Mouse (Mus musculus): ENCODE data around the gene Olfr474. TPM values are rescaled to one million over a fixed set of nuclear protein-coding genes. Genes with fewer than 3 reads are reported as not detected.
"Not testable (repeated sequence)": the region's sequence is repeated elsewhere in the genome, so short reads cannot be mapped to it uniquely, and the experiment has no call there.

Gene Olfr474
- total RNA-seq (2021) (not detected), polyA plus RNA-seq (2012; rRNA removed) (not detected in 2 replicates)
- long read RNA-seq: 0 reads

DNA sequence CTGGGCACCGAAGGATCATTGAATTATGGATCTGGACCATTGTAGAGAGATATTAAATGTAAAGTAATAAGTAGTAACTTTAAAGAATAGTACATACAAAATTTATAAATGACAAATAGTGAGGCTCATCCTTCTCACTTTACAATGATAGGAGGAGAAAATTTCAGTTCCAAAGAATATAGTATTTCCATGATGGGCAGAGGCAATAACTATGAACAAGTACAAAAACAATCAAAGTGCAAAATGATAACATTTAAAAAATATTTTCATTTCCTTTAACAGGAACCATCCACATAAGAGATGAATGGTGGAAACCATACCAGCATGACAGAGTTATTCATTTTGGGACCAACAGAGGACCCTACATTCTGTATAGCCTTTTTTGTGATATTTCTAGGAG is at the start of gene Olfr474:
Gene Olfr474 (plus strand): TSS at position 301 of the 400 bp plus-strand sequence.
- Histone ChIP-seq H3K4me3 (no peak within 1 kb of the TSS), H3K27me3 (ENCODE audit: control insufficient read depth, insufficient read depth, low read length) (no peaks in the 10 kb centered on the region), H3K27ac (no peak within 1 kb of the TSS), H3K79me2 (replicated peaks; ENCODE audit: control insufficient read depth, insufficient read depth, low read length) (no peaks in the 10 kb centered on the region), H3K36me3 (ENCODE audit: control insufficient read depth, insufficient read depth, low read length) (no peaks in the 10 kb centered on the region), H3K4me1 (ENCODE audit: control insufficient read depth, insufficient read depth, low read length) (no peaks in the 10 kb centered on the region), H3K9ac (ENCODE audit: low read depth, low read length) (no peak within 1 kb of the TSS)
- intact Hi-C loops (cut with DNase I): no loop called here
- DNase-seq: no peak
- WGBS: 77% methylated on average over 1 of the region's 1 CpGs
- TF ChIP-seq CTCF (IDR thresholded peaks at IDR 0.05): no peak

DNA sequence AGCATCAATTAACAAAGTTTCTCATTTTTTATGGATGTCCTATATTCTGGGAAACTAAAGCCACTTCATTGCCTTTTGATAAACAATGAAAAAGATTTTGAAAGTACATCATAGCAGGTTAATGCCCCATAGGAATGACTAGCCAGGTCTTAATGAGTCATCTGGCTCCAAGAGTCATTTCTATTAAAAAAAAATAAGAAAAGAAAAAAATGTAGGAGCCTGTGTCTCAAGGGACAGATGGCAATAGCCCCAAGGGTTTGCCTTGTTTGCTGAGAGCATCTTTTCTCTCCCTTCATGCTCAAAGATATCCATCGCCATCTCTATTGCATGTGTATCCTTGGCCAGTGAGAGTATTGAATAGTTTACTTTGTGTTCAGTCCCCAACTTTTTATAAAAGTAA is 24.3 kb upstream of the Olfr474 start, which contains the start of gene Olfr473:
Gene Olfr473 (plus strand): TSS at position 301 of the 400 bp plus-strand sequence.
- no peaks in the 10 kb centered on the region for H3K27me3 ChIP-seq (ENCODE audit: control insufficient read depth, insufficient read depth, low read length)
- H3K4me1 ChIP-seq (ENCODE audit: control insufficient read depth, insufficient read depth, low read length): no peaks in the 10 kb centered on the region
- no peak within 1 kb of the TSS for H3K27ac ChIP-seq
- no peak for DNase-seq
- no peak for TF ChIP-seq EP300 (IDR thresholded peaks at IDR 0.05; ENCODE audit: insufficient read depth, low read depth, low read length)
- no peak for TF ChIP-seq CTCF (IDR thresholded peaks at IDR 0.05)
- TF ChIP-seq POLR2A (IDR thresholded peaks at IDR 0.05; ENCODE audit: insufficient read depth, low read depth, low read length): no peak
- WGBS: 84% methylated on average over 1 of the region's 1 CpGs
- no peaks in the 10 kb centered on the region for H3K79me2 ChIP-seq (replicated peaks; ENCODE audit: control insufficient read depth, insufficient read depth, low read length)
- H3K36me3 ChIP-seq (ENCODE audit: control insufficient read depth, insufficient read depth, low read length): no peaks in the 10 kb centered on the region
- no peak within 1 kb of the TSS for H3K9ac ChIP-seq (ENCODE audit: low read depth, low read length)
- intact Hi-C loops (cut with DNase I): no loop called here
- H3K4me3 ChIP-seq: no peak within 1 kb of the TSS

DNA sequence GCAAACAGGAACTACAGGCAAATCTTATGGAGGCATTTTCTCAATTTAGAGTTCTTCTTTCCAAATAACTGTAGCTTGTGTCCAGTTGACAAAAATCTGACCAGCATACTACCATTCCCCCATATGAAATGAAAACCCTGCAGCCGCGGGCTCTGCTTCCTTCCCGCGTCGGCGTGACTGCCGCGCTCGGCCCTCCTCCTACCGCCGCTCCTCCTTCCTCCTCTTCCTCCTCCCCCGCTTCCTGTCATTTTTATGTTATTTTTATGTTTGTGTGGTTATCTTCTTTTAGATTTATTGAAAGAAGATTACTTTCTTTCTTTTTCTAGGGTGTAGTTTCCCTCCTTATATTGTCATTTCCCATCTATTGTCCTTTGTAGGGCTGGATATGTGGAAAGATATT is 1.9 kb upstream of the Olfr474 start:
- H3K79me2 ChIP-seq (replicated peaks; ENCODE audit: control insufficient read depth, insufficient read depth, low read length); H3K4me3 ChIP-seq; H3K9ac ChIP-seq (ENCODE audit: low read depth, low read length); H3K27ac ChIP-seq; intact Hi-C loops (cut with DNase I); DNase-seq; H3K4me1 ChIP-seq (ENCODE audit: control insufficient read depth, insufficient read depth, low read length); H3K27me3 ChIP-seq (ENCODE audit: control insufficient read depth, insufficient read depth, low read length); H3K36me3 ChIP-seq (ENCODE audit: control insufficient read depth, insufficient read depth, low read length): not testable (repeated sequence)
- WGBS: 94% methylated on average over 12 of the region's 12 CpGs

DNA sequence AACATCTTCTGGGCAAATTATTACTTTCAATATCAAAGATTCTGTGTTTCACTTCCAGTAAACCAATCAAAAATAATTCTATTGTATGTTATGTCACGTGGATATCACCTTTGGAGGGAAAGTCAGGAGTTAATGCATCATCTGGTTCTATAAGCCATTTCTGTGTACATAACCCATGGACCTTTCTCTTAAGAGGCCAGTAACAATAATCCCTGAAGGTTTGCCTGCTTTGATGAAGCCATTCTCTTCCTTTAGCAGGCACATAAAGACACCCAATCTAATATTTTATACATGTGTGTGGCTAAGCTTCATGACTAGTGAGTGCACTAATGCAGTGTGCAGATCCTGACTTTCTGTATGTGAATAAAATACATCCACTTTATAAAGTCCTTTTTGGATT is 10.1 kb downstream of the Olfr474 start, which contains the start of gene Olfr476:
Gene Olfr476 (plus strand): TSS at position 301 of the 400 bp plus-strand sequence.
- Histone ChIP-seq H3K27ac (no peak within 1 kb of the TSS), H3K79me2 (replicated peaks; ENCODE audit: control insufficient read depth, insufficient read depth, low read length) (no peaks in the 10 kb centered on the region), H3K27me3 (ENCODE audit: control insufficient read depth, insufficient read depth, low read length) (no peaks in the 10 kb centered on the region), H3K36me3 (ENCODE audit: control insufficient read depth, insufficient read depth, low read length) (no peaks in the 10 kb centered on the region), H3K4me3 (no peak within 1 kb of the TSS), H3K9ac (ENCODE audit: low read depth, low read length) (no peak within 1 kb of the TSS), H3K4me1 (ENCODE audit: control insufficient read depth, insufficient read depth, low read length) (no peaks in the 10 kb centered on the region)
- intact Hi-C loops (cut with DNase I): no loop called here
- DNase-seq: no peak
- TF ChIP-seq EP300 (IDR thresholded peaks at IDR 0.05; ENCODE audit: insufficient read depth, low read depth, low read length) (no peak), CTCF (IDR thresholded peaks at IDR 0.05) (no peak), POLR2A (IDR thresholded peaks at IDR 0.05; ENCODE audit: insufficient read depth, low read depth, low read length) (no peak)
- 26% methylated on average over 1 of the region's 1 CpGs for WGBS

DNA sequence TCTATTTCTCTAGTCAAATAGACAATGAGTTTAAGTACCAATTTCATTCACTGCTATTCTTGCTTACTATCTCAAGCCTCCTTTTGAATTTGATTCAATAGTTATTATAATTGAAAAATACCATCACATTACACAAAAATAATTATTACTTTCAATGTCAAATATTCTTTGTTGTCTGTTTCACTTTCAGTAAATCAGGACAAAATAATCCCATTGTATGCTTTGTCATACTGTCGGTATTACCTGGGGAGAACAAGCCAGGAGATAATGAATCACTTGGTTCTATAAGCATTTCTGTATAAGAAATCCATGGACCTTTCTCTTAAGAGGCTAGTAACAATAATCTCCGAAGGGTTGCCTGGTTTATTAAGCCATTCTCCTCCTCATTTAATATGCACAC is 31.9 kb downstream of the Olfr474 start, which contains the start of gene Olfr477:
Gene Olfr477 (plus strand): TSS at position 301 of the 400 bp plus-strand sequence.
- no peaks in the 10 kb centered on the region for H3K79me2 ChIP-seq (replicated peaks; ENCODE audit: control insufficient read depth, insufficient read depth, low read length)
- intact Hi-C loops (cut with DNase I): no loop called here
- H3K36me3 ChIP-seq (ENCODE audit: control insufficient read depth, insufficient read depth, low read length): no peaks in the 10 kb centered on the region
- TF ChIP-seq CTCF (IDR thresholded peaks at IDR 0.05): no peak
- TF ChIP-seq POLR2A (IDR thresholded peaks at IDR 0.05; ENCODE audit: insufficient read depth, low read depth, low read length): no peak
- TF ChIP-seq EP300 (IDR thresholded peaks at IDR 0.05; ENCODE audit: insufficient read depth, low read depth, low read length): no peak
- H3K27me3 ChIP-seq (ENCODE audit: control insufficient read depth, insufficient read depth, low read length): no peaks in the 10 kb centered on the region
- H3K4me3 ChIP-seq: no peak within 1 kb of the TSS
- no peaks in the 10 kb centered on the region for H3K4me1 ChIP-seq (ENCODE audit: control insufficient read depth, insufficient read depth, low read length)
- 56% methylated on average over 2 of the region's 2 CpGs for WGBS
- no peak within 1 kb of the TSS for H3K27ac ChIP-seq
- H3K9ac ChIP-seq (ENCODE audit: low read depth, low read length): no peak within 1 kb of the TSS
- no peak for DNase-seq

Other genes with a start within 250 kb of the Olfr474 start
- gene Cyb5r2, start 196.6 kb upstream of the Olfr474 start, total RNA-seq (2021): not detected
- 0.08 TPM in 1 of 2 replicates, not detected in the other for gene Cyb5r2, start 196.6 kb upstream of the Olfr474 start, polyA plus RNA-seq (2012; rRNA removed)
- gene Ovch2, start 153.4 kb upstream of the Olfr474 start, total RNA-seq (2021): not detected
- not detected in 2 replicates for gene Ovch2, start 153.4 kb upstream of the Olfr474 start, polyA plus RNA-seq (2012; rRNA removed)
- not detected for gene Olfr467, start 142.4 kb upstream of the Olfr474 start, total RNA-seq (2021)
- gene Olfr467, start 142.4 kb upstream of the Olfr474 start, polyA plus RNA-seq (2012; rRNA removed): not detected in 2 replicates
- gene Olfr469, start 129.1 kb upstream of the Olfr474 start, total RNA-seq (2021): not detected
- not detected in 2 replicates for gene Olfr469, start 129.1 kb upstream of the Olfr474 start, polyA plus RNA-seq (2012; rRNA removed)
- gene Olfr470, start 107.2 kb upstream of the Olfr474 start, total RNA-seq (2021): not detected
- gene Olfr470, start 107.2 kb upstream of the Olfr474 start, polyA plus RNA-seq (2012; rRNA removed): not detected in 2 replicates
- not detected for gene Olfr472, start 56.7 kb upstream of the Olfr474 start, total RNA-seq (2021)
- not detected in 2 replicates for gene Olfr472, start 56.7 kb upstream of the Olfr474 start, polyA plus RNA-seq (2012; rRNA removed)
- not detected for gene Olfr473, start 24.2 kb upstream of the Olfr474 start, total RNA-seq (2021)
- gene Olfr473, start 24.2 kb upstream of the Olfr474 start, polyA plus RNA-seq (2012; rRNA removed): not detected in 2 replicates
- gene Olfr476, start 10.2 kb downstream of the Olfr474 start, total RNA-seq (2021): not detected
- not detected in 2 replicates for gene Olfr476, start 10.2 kb downstream of the Olfr474 start, polyA plus RNA-seq (2012; rRNA removed)
- gene Olfr477, start 32.0 kb downstream of the Olfr474 start, total RNA-seq (2021): not detected
- gene Olfr477, start 32.0 kb downstream of the Olfr474 start, polyA plus RNA-seq (2012; rRNA removed): not detected in 2 replicates
- gene Olfr478, start 79.3 kb downstream of the Olfr474 start, total RNA-seq (2021): not detected
- not detected in 2 replicates for gene Olfr478, start 79.3 kb downstream of the Olfr474 start, polyA plus RNA-seq (2012; rRNA removed)
- gene Olfr479, start 96.0 kb downstream of the Olfr474 start, total RNA-seq (2021): not detected
- not detected in 2 replicates for gene Olfr479, start 96.0 kb downstream of the Olfr474 start, polyA plus RNA-seq (2012; rRNA removed)
- not detected for gene Olfr480, start 112.7 kb downstream of the Olfr474 start, total RNA-seq (2021)
- not detected in 2 replicates for gene Olfr480, start 112.7 kb downstream of the Olfr474 start, polyA plus RNA-seq (2012; rRNA removed)
- gene Olfr481, start 125.2 kb downstream of the Olfr474 start, total RNA-seq (2021): not detected
- not detected in 2 replicates for gene Olfr481, start 125.2 kb downstream of the Olfr474 start, polyA plus RNA-seq (2012; rRNA removed)
- gene Olfr482, start 142.9 kb downstream of the Olfr474 start, total RNA-seq (2021): under 1 TPM; 0.68 to 0.91 TPM
- gene Olfr482, start 142.9 kb downstream of the Olfr474 start, polyA plus RNA-seq (2012; rRNA removed): not detected in 2 replicates
- gene Olfr483, start 146.2 kb downstream of the Olfr474 start, total RNA-seq (2021): not detected
- not detected in 2 replicates for gene Olfr483, start 146.2 kb downstream of the Olfr474 start, polyA plus RNA-seq (2012; rRNA removed)
- gene Olfr484, start 172.8 kb downstream of the Olfr474 start, total RNA-seq (2021): not detected
- not detected in 2 replicates for gene Olfr484, start 172.8 kb downstream of the Olfr474 start, polyA plus RNA-seq (2012; rRNA removed)
- not detected for gene Olfr485, start 205.2 kb downstream of the Olfr474 start, total RNA-seq (2021)
- gene Olfr485, start 205.2 kb downstream of the Olfr474 start, polyA plus RNA-seq (2012; rRNA removed): not detected in 2 replicates
- not detected for gene Olfr486, start 218.1 kb downstream of the Olfr474 start, total RNA-seq (2021)
- gene Olfr486, start 218.1 kb downstream of the Olfr474 start, polyA plus RNA-seq (2012; rRNA removed): not detected in 2 replicates